Mouse (Mus musculus) stomach, embryonic 16.5 days (tissue): ENCODE results near the gene Aldh1l1. TPM values are rescaled to one million over a fixed set of nuclear protein-coding genes. Genes with fewer than 3 reads are reported as not detected.

ENCODE experiments used
- polyA plus RNA-seq: library from polyadenylated mRNA; unstranded; fragments of >200 nt; fragmentation: Nextera tagmentation; extraction: Ambion mirVana; gene quantifications from 2 replicates; pipeline ENCODE4 v1.2.1, GENCODE M21; 2015

Gene Aldh1l1
- polyA plus RNA-seq, 1 experiment from 2014 or later, result 13.1 TPM

Other genes with a start within 250 kb of the Aldh1l1 start
- not detected in 2 replicates for gene Vmn1r54, start 240.1 kb upstream of the Aldh1l1 start, polyA plus RNA-seq
- not detected in 2 replicates for gene BC048671, start 185.2 kb upstream of the Aldh1l1 start, polyA plus RNA-seq
- 0.67 and 1.2 TPM in 2 replicates for gene Chst13, start 161.2 kb upstream of the Aldh1l1 start, polyA plus RNA-seq
- gene Uroc1, start 153.1 kb upstream of the Aldh1l1 start, polyA plus RNA-seq, result 1.2 and 1.3 TPM in 2 replicates
- 4.5 and 4.7 TPM in 2 replicates for gene Zxdc, start 116.9 kb upstream of the Aldh1l1 start, polyA plus RNA-seq
- 0.31 and 0.46 TPM in 2 replicates for gene Cfap100, start 57.6 kb upstream of the Aldh1l1 start, polyA plus RNA-seq
- gene Klf15, start 23.9 kb upstream of the Aldh1l1 start, polyA plus RNA-seq, result 8.8 and 10.2 TPM in 2 replicates
- 7.6 and 8.5 TPM in 2 replicates for gene Slc41a3, start 118.3 kb downstream of the Aldh1l1 start, polyA plus RNA-seq